Mouse (Mus musculus): ENCODE measurements around the gene Hectd2.

DNA sequence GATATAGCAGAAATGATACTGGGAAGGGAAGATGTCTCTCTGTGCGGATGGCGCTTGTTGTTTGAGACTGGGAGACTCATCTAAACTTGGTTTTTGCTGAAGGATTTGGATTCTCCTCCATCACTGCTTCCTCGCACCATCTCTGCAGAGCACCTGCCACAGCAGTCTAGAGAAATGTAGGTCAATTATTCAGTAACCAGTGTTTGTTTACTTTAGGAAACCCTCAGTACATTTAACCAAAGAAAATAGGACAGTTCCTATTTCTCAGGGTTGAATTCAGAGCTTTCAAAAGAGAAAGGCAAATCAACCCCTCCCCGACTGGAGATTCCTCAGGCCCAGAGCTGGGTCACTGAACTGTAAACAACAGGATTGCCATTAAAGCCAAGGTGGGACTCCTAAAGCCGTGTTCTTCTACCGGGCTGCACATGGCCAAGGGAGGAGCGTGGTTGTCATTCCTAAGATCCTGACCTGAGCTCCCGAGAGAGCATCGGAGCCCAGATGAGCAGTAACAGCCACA is 75.0 kb downstream of the Hectd2 start:
- TF ChIP-seq POLR2A (IDR thresholded peaks at IDR 0.05; ENCODE audit: extremely low read depth, insufficient read depth, low read length) (no peak), CTCF (IDR thresholded peaks at IDR 0.05; ENCODE audit: low read depth, low read length) (no peak)

All from liver, adult 2 months (tissue).